Mouse (Mus musculus): Measurements from ENCODE around the gene St6gal1.

Gene St6gal1

DNA sequence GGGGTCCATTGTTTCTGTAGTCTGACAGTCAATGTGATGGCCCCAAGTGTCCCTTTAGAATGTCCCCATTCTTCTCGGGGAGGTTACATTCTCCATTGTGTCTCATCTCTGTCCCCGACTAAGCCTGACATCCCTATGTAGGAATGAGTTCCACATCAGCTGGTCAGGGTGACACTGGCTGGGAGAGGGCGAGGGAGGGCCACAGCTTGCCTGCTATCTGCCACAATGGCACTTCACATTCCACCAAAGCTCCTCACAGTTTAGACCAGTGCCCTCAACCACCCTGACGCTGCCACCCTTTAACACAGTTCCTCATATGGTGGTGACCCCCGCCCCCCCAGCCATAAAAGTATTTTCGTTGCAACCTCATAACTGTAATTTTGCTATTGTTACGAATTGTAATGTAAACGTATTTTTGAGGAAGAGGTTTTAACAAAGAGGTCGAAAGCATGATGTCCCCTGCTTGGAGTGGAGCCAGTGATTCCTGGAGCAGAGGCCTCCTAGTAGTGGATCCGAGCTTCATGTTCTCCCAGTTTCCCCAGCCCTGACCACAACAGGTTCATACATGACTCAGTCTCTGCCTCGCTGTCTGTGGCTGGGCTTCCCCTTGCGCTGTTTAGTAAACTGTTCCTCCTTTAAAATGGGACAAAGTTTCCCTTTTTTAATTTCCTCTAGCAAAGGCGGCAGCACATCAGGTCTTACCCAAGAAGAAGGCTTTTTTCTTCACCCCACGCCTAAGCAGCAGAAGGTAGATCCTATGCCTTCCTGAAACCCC lies 47.4 kb downstream of the St6gal1 start:
- ATAC-seq (ENCODE audit: insufficient number of reproducible peaks, low FRiP score, low TSS enrichment), result no peak

DNA sequence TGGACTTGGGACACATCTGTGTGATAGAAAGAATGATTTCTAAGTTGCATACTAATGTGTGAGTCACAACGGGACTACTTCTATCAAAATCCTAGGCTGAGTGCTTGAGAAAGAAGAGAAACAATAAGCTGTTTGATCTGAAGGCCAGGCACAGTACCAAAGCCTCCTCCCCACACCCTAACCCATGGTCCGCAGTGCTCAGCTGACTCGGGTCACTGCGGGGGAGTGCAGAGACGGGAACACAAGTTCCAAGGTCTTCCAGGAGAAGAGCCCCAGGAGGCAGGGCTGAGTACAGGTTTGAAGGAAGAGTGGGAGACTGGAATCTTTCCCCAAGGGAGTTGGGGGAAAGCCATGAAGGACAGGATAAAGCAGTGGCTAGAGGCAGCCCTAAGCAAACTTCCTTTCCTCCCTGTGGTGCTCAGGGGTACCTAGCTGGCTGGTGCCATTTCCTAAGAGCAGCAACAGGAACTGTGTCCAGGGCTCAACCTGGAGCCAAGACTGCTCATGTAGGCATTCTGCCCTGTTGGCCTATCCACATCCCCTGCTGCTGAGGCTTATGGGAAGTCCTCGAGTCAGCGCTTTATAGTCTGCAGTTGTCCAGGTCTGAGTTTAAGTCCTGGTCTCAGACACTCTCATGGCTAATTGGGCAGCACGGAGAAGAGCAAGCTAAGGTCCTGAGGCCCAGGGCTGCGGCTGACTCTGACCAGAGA lies 48.1 kb downstream of the St6gal1 start:
- no peak for ATAC-seq (ENCODE audit: insufficient number of reproducible peaks, low FRiP score, low TSS enrichment)

GRCm38 (mm10) chr16:23274005-23274404 lies 49.5 kb downstream of the St6gal1 start:
- no peak for ATAC-seq (ENCODE audit: insufficient number of reproducible peaks, low FRiP score, low TSS enrichment)

GRCm38 (mm10) chr16:23274606-23275310 lies 50.2 kb downstream of the St6gal1 start:
- ATAC-seq (ENCODE audit: insufficient number of reproducible peaks, low FRiP score, low TSS enrichment), result no peak

DNA sequence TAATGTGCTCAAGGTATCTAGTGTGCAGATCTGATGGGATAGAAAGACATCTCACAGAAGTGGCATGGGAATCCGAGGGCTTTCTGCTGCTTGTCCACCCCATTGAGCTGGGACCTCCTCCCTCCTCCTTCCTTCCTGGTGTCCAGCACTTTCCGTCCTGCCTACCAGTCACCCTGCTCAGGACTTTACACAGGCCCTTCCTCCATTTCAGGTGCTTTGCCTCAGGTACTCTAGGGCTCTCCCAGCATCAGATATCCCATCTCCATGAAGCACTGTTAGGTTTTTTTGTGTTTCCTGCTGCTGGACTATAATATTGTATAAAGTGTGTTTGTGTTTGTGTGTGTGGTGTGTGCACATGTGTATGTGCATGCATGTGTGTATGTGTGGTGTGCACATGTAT lies 51.1 kb downstream of the St6gal1 start:
- no peak for ATAC-seq (ENCODE audit: insufficient number of reproducible peaks, low FRiP score, low TSS enrichment)

GRCm38 (mm10) chr16:23279879-23280741 lies 55.6 kb downstream of the St6gal1 start:
- no peak for ATAC-seq (ENCODE audit: insufficient number of reproducible peaks, low FRiP score, low TSS enrichment)

- ATAC-seq (ENCODE audit: insufficient number of reproducible peaks, low FRiP score, low TSS enrichment), result no peak
Observed at GRCm38 (mm10) chr16:23280742-23281090, 56.2 kb downstream of the St6gal1 start.

DNA sequence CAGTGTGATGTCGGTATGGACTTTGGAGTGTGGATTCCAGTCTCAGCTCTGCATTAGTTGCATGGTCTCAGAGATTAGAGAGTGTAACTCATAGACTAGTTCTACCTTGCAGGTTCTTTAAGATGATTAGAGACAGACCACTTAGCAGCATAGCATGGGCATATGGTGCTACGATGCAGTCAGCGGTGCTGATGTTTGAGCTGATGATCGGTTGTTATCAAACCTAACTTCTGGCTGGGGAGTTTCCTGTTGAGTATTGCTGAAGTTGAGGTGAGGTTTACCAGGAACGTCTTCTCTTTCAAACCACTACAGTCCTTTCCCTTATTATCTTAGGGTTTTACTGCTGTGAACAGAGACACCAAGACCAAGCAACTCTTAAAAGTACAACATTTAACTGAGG lies 57.7 kb downstream of the St6gal1 start:
- no peak for ATAC-seq (ENCODE audit: insufficient number of reproducible peaks, low FRiP score, low TSS enrichment)

DNA sequence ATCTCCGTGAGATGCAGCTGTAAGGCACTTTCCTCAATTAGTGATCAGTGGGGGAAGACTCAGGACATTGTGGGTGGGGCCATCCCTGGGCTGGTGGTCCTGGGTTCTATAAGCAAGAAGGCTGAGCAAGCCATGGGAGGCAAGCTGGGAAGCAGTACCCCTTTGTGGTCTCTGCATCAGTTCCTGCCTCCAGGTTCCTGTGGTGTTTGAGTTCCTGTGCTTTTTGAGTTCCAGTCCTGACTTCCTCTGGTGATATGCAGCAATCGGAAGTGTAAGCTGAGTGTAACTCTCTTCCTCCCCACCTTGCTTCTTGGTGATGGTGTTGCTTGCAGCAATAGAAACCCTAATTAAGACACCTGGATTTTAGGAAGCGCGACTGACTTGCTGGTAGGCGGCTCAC lies 58.4 kb downstream of the St6gal1 start:
- ATAC-seq (ENCODE audit: insufficient number of reproducible peaks, low FRiP score, low TSS enrichment), result no peak

DNA sequence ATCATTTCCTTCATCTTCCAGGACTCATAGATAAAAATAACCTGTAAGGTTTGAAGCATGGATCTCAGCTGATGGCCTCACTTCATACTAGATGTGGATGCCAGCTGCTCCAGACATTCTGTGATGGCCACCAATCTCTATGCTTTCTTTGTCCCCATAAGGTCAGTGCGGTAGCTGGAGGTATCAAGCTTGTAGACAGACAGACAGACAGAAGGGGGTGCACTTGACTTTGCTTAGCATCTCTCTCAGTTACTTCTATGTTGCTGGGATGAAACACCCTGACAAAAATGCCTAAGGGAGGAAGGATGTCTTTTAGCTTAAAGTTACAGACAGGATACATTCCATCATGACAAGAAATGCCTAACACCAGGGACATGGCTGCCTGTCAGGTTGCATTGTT lies 59.1 kb downstream of the St6gal1 start:
- no peak for ATAC-seq (ENCODE audit: insufficient number of reproducible peaks, low FRiP score, low TSS enrichment)

DNA sequence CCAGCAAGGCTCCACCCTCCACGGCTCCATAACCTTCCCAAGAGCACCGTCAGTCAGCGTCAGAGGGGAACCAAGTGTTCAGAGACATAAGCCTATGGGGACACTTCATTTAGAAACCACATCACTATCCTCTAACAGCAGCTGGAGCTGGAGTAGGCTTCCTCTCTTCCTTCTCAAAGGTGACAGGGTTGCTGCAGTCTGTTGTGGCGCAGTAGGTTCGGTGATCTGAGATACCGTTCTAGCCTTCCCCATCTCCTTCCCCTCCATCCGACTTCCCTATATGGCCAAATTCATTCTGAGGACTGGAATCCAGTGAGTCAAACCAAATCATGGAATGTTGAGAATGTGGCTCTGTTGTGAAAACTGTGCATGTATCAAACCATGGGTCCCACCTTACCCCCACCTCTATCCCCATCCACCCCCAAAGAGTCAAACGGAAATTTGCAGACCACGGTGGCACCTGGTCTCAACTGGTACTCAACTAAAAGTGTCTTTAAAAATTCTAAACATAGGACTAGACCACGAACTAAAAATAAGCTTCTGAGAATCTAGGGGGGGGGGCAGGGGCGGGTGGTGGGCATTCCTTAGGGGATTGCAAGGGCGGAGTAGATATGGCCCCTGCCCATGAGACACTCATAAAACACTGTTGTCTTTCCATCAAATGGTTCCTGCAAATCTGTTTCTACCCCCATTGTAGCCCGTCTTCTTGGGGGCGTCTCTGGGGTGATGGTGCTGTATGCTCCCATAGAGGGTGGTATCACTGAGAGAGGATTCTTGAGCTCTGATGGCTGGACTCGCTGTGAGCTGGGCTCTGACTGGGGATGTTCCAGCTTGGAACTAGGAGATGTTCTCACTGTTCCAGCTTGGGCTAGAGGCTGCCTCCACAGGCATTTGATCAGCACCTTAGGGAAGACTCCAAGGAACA lies 60.2 kb downstream of the St6gal1 start:
- ATAC-seq (ENCODE audit: insufficient number of reproducible peaks, low FRiP score, low TSS enrichment), result no peak

DNA sequence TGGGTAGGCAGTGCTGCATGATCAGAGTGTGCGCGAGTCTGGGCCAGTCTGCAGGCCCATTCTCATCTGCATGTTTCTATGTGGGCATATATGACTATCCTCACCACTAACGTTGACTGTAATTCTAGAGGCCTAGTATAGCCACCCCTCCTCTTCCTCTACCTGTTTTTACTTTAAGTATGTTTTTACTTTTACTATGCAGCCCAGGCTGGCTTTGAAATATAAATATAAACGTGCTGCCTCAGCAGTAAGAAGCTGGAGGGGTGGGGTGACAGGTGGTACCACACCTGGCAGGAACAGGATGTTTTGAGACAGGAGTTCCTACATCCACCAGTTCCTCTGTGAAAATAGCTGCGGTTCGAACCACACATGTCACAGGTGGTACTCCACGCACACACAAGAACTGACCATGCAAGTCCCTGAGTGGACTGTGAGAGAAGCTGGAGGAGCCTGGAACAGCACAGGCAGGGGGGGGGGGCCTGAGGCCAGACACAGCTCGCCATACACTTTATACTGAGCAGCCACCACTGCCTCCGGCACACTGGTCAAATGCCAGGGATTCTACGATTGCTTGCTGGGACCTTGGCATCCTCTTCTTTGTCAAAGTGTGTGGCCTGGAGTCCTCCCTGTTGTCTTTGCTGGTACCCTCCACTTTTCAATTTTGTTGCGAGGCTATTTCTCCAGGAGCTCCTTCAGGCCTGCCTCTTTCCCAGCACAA lies 62.0 kb downstream of the St6gal1 start:
- no peak for ATAC-seq (ENCODE audit: insufficient number of reproducible peaks, low FRiP score, low TSS enrichment)

GRCm38 (mm10) chr16:23287312-23288040 lies 62.9 kb downstream of the St6gal1 start:
- ATAC-seq (ENCODE audit: insufficient number of reproducible peaks, low FRiP score, low TSS enrichment), result no peak

DNA sequence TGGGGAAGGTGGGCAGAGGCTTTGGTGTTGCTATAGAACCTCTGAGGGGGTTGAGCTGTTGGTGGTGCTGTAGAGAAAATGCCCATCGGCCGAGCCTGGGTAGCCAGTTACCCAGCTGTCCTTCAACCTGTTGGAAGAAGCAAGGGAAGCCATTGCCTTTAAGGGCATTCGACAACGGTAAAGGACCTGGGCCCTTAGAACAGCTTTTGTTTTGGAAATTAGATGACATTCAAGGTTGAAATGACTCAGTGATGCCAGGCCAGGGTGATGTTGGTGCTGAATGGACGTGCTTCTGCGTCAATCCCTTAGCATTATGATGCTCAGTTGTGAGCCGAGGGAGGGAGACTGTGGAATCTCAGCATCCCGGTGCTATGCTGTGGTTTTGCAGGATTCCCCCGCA lies 63.6 kb downstream of the St6gal1 start:
- no peak for ATAC-seq (ENCODE audit: insufficient number of reproducible peaks, low FRiP score, low TSS enrichment)

- ATAC-seq (ENCODE audit: insufficient number of reproducible peaks, low FRiP score, low TSS enrichment), result no peak
Observed at GRCm38 (mm10) chr16:23289424-23289823, 64.9 kb downstream of the St6gal1 start.

- no peak for ATAC-seq (ENCODE audit: insufficient number of reproducible peaks, low FRiP score, low TSS enrichment)
Observed at GRCm38 (mm10) chr16:23290171-23290570, 65.6 kb downstream of the St6gal1 start.

GRCm38 (mm10) chr16:23291521-23291920 lies 67.0 kb downstream of the St6gal1 start:
- no peak for ATAC-seq (ENCODE audit: insufficient number of reproducible peaks, low FRiP score, low TSS enrichment)

- no peak for ATAC-seq (ENCODE audit: insufficient number of reproducible peaks, low FRiP score, low TSS enrichment)
Observed at GRCm38 (mm10) chr16:23294236-23294635, 69.7 kb downstream of the St6gal1 start.

Data from cerebellum, adult (tissue).